Mouse (Mus musculus) forebrain, embryonic 10.5 days (tissue): ENCODE results near the gene Pappa2. TPM values are rescaled to one million over a fixed set of nuclear protein-coding genes. Genes with fewer than 3 reads are reported as not detected.

Source experiments
- DNase-seq: peaks from one replicate; pipeline ENCODE4 v3.0.0-alpha.2; 2017; ENCODE audit warnings: low spot score; ENCODE audit errors: extremely low spot score
- H3K27ac ChIP-seq: fragments of 300-500 bp; sonication (generic); 2 replicates; pipeline ENCODE4 v1.5.1; 2016; ENCODE audit warnings: mild to moderate bottlenecking
- H3K27me3 ChIP-seq: fragments of 300-500 bp; sonication (generic); 2 replicates; pipeline ENCODE4 v1.6.1; 2016; ENCODE audit warnings: mild to moderate bottlenecking; ENCODE audit not compliant: poor library complexity, severe bottlenecking
- H3K36me3 ChIP-seq: fragments of 300-500 bp; sonication (generic); replicated peaks from 2 replicates; pipeline ENCODE4 v1.6.1; 2016; ENCODE audit warnings: mild to moderate bottlenecking, moderate library complexity
- H3K4me1 ChIP-seq: fragments of 300-500 bp; sonication (generic); 2 replicates; pipeline ENCODE4 v1.6.1; 2016
- H3K4me3 ChIP-seq: fragments of 300-500 bp; sonication (generic); 2 replicates; pipeline ENCODE4 v1.5.1; 2016; ENCODE audit warnings: mild to moderate bottlenecking, moderate library complexity
- H3K9me3 ChIP-seq: fragments of 300-500 bp; sonication (generic); 2 replicates; pipeline ENCODE4 v1.6.1; 2016; ENCODE audit warnings: mild to moderate bottlenecking, moderate library complexity
- WGBS: fragments of 180-500 bp; shearing (Covaris S2); methylation state at CpG from one replicate; pipeline ENCODE4 v1.1.7; 2016; 5-methylcytosine and 5-hydroxymethylcytosine counted together
- polyA plus RNA-seq: library from polyadenylated mRNA; unstranded; fragments of >200 nt; fragmentation: Nextera tagmentation; extraction: Ambion mirVana; gene quantifications from 2 replicates; pipeline ENCODE4 v1.2.1, GENCODE M21; 2016

Pappa2 gene
- polyA plus RNA-seq, 1 experiment from 2014 or later: 0.12 TPM

DNA sequence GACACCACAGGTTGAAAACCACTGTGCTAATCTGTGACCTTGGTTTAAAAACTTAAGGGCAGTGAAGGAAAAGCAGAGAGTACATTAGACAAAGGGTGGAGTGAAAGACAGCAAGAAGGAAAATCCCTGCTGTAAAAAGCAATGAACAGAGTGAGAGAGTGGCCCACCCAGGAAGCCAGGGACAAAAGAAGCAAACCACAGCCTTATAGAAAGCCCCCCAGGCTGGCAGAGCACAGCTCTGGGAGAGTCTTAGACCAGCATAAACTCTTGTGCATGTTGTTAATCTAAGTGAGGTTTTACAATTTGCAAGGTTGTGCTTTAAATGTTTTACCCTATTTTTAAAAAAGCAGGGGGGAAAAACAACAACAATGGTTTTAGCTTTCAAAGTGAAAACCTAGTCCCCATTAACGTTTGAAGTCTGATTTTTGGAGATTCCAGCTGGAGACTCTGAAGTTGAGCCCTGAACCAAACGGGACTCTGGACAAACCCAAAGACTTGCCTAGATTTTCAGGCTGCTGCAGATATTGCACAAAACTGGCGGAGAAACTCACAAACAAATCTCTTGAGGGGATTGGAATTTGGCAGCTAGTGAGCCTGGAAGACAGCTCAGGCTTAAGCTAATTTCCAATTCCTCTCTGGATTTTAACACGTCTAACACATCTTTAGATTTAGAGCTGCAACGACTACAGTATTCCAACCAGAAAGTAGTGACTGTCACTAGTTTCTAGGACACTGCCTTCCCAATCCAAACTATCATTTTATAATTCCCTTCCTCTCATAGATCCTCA is 241.0 kb downstream of the Pappa2 start:
- no peaks in the 10 kb centered on the region for H3K27me3 ChIP-seq
- WGBS: 46% methylated on average over 5 of the region's 5 CpGs
- no peak overlapping the region for H3K4me3 ChIP-seq
- no peaks in the 10 kb centered on the region for H3K9me3 ChIP-seq
- DNase-seq: no peak
- H3K36me3 ChIP-seq: no peaks in the 10 kb centered on the region
- H3K27ac ChIP-seq: no peak overlapping the region
- H3K4me1 ChIP-seq: peaks cover 13% of the 10 kb centered on the region

DNA sequence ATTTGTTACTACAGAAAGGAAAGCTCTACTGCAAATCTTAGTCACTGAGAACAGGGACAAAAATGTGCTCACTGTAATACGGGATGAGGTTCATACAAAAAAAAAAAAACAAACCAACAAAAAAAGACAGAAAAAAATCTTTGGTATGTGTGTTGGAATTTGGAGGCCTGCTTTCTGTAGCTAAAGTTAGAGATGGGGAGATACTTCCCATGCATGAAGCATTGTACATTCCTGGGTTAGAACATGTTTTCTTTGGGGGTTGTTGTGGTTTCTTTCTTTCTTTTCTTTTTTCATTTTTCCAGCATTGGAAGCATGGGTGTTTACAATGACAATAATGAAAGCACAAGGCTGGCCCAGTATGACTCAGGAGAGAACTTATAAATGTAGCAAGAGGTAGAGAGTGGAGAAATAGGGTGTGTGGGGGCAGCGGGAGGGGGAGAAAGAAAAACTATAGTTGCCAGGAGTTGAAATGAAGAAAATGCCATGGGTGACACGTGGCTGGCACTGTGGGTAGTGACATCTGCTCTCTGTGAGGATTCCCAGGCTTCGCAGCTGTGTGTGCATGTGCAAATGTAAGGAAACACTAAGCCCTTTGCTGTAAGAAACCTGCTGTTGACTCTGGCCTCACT is 247.3 kb downstream of the Pappa2 start:
- no peak overlapping the region for H3K27ac ChIP-seq
- no peak for DNase-seq
- no peaks in the 10 kb centered on the region for H3K27me3 ChIP-seq
- H3K36me3 ChIP-seq: no peaks in the 10 kb centered on the region
- H3K4me3 ChIP-seq: no peak overlapping the region
- H3K4me1 ChIP-seq: no peaks in the 10 kb centered on the region
- 76% methylated on average over 4 of the region's 4 CpGs for WGBS
- H3K9me3 ChIP-seq: no peaks in the 10 kb centered on the region

DNA sequence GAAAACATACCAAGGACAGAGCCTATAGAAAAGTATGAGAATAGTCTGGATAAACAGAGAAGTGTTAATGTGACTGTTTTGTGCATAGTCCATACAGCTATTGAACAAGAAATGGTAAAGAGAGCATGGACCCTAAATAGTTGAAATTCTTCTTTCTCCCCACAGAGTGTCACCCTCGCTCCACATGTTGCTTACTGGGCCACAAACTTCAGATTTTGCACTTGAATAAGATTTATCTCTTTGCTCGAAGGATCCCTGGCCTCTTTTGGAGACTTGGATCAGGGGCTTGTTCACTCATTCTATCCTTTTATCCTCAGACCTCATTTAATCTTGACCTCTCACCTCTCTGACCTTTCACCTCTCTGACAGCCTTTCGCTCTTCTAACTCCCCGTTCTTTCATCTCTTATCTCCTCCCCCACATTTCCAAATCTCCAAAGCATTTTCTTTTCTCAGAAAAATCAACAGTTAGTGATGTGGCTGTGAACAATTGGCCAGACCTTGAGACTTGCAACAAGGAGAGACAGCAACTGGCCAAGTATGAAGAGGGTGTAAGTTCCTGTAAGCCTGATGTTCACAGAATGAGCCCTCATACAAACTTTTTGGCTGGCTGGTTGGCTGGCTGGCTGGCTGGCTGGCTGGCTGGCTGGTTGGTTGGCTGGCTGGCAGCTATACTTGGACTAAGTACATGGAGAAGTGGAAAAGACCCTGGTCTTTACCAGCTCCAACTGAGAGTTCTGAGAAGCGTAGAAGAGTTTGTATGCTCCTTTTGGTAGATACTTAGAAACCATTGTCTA is 266.8 kb downstream of the Pappa2 start:
- no peak for DNase-seq
- H3K27ac ChIP-seq: no peak overlapping the region
- no peaks in the 10 kb centered on the region for H3K9me3 ChIP-seq
- no peaks in the 10 kb centered on the region for H3K27me3 ChIP-seq
- H3K36me3 ChIP-seq: no peaks in the 10 kb centered on the region
- H3K4me3 ChIP-seq: no peak overlapping the region
- WGBS: 40% methylated on average over 5 of the region's 5 CpGs
- H3K4me1 ChIP-seq: peaks cover 6% of the 10 kb centered on the region

DNA sequence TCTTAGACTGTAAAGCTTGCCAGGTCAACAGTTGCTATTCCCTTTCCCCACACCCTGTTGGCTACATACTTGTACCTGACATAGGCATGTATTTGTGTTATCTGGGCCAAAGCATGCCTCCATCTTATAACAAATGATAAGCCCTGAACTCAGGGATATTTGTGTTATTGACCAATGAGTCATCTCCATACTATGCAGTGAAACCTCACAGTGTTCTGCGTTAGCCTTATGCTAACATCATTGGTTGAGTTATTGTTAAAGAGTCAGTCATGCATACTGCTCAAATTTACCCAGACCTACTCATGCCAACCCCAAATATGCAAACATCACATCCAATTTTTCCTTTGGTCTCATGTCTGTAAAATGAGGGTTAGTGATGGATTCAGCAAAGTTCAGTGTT is 279.0 kb downstream of the Pappa2 start:
- WGBS: 89% methylated on average over 1 of the region's 1 CpGs
- H3K27ac ChIP-seq: no peak overlapping the region
- DNase-seq: no peak

DNA sequence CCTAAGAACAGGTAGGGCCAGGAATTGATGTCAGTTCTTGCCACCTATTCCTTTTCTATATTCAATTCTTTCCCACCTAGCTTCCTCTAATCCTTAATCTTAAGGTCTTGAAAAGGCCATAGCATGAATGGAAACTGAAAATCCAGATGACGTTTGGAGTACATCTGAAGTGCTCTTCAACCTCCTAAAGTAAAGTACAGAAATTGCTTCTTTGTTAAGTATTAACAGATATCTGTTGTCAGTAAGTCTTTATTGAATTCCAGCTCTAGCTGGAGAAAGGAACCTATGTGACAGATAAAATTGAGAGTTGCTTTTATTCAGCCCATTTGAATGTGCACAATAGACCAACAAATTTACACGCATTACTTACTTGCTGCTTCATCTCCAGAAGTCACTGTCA is 280.1 kb downstream of the Pappa2 start:
- Histone ChIP-seq H3K4me3 (no peak overlapping the region), H3K4me1 (no peaks in the 10 kb centered on the region), H3K36me3 (no peaks in the 10 kb centered on the region), H3K27ac (no peak overlapping the region), H3K27me3 (no peaks in the 10 kb centered on the region), H3K9me3 (no peaks in the 10 kb centered on the region)
- WGBS: 84% methylated on average over 2 of the region's 2 CpGs
- no peak for DNase-seq

More for the DNA sequence above, 279.0 kb downstream of the Pappa2 start:
- Histone ChIP-seq H3K4me1 (no peaks in the 10 kb centered on the region), H3K36me3 (no peaks in the 10 kb centered on the region), H3K9me3 (no peaks in the 10 kb centered on the region), H3K27me3 (no peaks in the 10 kb centered on the region), H3K4me3 (no peak overlapping the region)

DNA sequence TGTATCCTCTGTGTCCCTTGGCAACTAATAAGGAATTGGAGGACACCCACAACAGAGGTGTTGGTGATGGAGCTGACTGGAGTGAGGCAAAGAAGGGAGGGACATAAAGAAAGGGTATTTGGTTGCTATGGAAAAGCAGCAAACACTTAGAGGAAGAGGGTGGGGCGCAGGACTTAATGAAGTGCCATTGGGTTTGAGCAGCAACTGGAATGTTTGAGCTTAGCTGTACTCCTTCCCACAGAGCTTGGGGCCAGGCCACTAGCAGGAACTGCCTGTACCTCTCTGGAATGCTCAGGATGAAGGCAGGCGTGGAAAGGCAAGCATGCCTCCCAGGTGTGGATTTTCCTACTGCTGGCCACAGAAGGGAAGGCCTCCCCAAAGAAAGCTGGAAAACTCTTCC is 281.0 kb downstream of the Pappa2 start:
- no peak overlapping the region for H3K4me3 ChIP-seq
- H3K27ac ChIP-seq: no peak overlapping the region
- no peaks in the 10 kb centered on the region for H3K36me3 ChIP-seq
- WGBS: 89% methylated on average over 2 of the region's 2 CpGs
- DNase-seq: no peak
- no peaks in the 10 kb centered on the region for H3K27me3 ChIP-seq
- H3K4me1 ChIP-seq: no peaks in the 10 kb centered on the region
- no peaks in the 10 kb centered on the region for H3K9me3 ChIP-seq

DNA sequence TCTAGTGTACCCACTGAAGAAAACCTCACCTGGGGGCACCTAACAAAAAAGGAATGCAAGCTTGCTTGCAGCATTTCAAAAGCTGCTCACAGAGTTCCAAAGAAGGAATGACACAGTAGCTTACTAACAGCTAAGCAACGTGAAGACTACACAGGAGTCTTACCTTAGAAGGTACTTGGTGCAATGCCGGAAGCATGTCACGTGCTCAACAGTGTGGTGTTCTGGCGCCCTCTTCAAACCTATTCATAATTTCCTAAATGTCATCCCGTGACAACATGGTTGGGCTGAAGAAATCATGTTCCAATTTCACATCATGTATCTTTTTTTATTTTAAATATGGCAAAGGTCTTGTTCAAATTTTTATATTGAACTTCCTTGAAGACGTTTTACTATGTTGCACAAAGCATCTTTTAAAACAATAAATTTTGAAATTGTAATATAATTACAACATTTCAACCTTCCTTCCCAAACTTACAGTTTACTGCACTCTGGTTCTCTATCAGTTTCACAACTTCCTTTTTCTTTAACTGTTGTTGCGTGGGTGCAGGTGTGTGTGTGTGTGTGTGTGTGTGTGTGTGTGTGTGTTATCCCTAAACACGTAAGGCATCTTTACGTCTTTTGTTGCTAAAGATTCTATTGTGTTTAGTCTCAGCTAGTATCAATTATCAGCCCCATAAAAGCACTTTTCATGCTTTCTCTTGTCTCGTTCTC is 282.3 kb downstream of the Pappa2 start:
- no peaks in the 10 kb centered on the region for H3K27me3 ChIP-seq
- H3K27ac ChIP-seq: no peak overlapping the region
- no peak for DNase-seq
- 90% methylated on average over 10 of the region's 10 CpGs for WGBS
- H3K4me3 ChIP-seq: no peak overlapping the region
- no peaks in the 10 kb centered on the region for H3K9me3 ChIP-seq
- H3K36me3 ChIP-seq: no peaks in the 10 kb centered on the region
- no peaks in the 10 kb centered on the region for H3K4me1 ChIP-seq

DNA sequence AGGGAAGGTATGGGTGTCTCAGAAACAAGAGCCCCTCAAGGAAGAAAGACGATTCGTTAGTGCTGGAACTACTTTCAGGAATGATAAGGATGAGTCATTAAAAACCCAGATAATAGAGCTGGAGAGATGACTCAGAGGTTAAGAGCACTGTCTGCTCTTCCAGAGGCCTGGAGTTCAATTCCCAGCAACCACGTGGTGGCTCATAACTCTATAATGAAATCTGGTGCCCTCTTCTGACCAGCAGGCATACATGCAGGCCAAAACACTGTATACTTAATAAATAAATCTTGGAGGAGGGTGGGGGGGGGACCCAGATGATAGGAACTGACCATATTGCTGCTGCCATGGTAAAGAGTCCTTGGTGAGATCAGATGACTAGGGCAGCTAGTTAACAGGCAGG is 282.9 kb downstream of the Pappa2 start:
- DNase-seq: no peak
- Histone ChIP-seq H3K27ac (no peak overlapping the region), H3K4me3 (no peak overlapping the region), H3K9me3 (no peaks in the 10 kb centered on the region), H3K36me3 (no peaks in the 10 kb centered on the region), H3K27me3 (no peaks in the 10 kb centered on the region), H3K4me1 (no peaks in the 10 kb centered on the region)
- WGBS: 70% methylated on average over 3 of the region's 3 CpGs

DNA sequence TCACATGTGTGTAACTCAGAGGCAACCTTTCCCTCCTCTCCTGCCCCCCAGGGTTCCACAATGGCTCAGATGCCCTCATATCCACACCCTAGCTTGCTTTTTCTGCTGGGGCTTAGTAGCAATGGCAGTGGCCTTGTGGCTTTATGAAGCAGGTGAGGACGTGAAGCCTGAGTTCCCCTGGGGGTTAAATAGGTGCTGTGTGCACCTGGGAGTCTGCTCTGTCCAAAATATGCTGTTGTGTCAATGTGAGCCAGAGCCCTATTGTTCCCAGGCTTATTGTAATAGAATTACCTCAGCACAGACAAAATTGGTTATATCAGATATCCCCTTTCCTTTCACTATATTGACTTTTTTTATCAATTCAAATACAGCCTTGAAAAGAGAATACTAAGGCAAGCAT is 292.6 kb downstream of the Pappa2 start:
- H3K36me3 ChIP-seq: peaks cover 17% of the 10 kb centered on the region; the same call in 1 of the 2 replicates
- no peaks in the 10 kb centered on the region for H3K27me3 ChIP-seq
- peaks cover 11% of the 10 kb centered on the region for H3K4me1 ChIP-seq
- no peak overlapping the region for H3K4me3 ChIP-seq
- no peak overlapping the region for H3K27ac ChIP-seq
- DNase-seq: no peak
- 81% methylated on average over 1 of the region's 1 CpGs for WGBS
- H3K9me3 ChIP-seq: no peaks in the 10 kb centered on the region

DNA sequence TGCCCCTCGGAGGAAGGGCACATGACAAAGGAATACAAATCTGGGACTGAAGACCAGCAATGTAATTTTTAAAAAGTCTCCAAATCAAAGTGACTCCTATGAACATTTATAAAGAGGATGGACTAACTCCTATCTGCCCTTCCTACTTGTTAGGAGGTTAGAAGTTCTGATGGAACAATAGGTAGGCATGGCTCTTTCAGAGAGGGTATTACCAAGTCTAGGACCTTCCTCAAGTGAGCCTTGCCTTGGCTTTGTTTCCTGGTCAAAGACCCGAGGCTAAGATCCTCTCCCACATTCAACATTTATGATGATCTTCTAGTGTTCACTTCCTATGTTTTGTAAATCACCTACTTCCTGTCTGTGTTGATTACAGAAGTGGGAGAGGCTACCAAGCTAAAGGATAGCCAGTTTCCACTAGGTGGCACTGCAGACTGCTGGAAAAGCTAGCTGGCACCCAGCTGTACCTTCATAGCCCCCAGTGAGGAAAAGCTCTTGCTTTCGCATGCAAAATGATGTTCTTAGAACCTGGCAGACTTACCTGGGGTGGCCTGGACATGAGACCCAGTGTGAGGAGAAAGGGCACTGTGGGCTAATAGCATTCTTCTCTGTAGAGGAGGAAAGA is 310.2 kb downstream of the Pappa2 start:
- Histone ChIP-seq H3K4me1 (no peaks in the 10 kb centered on the region), H3K27me3 (no peaks in the 10 kb centered on the region), H3K4me3 (no peak overlapping the region), H3K27ac (no peak overlapping the region), H3K36me3 (no peaks in the 10 kb centered on the region; the same call in 1 of the 2 replicates), H3K9me3 (no peaks in the 10 kb centered on the region)
- WGBS: 57% methylated on average over 3 of the region's 3 CpGs
- peak; percentile 41 for DNase-seq

DNA sequence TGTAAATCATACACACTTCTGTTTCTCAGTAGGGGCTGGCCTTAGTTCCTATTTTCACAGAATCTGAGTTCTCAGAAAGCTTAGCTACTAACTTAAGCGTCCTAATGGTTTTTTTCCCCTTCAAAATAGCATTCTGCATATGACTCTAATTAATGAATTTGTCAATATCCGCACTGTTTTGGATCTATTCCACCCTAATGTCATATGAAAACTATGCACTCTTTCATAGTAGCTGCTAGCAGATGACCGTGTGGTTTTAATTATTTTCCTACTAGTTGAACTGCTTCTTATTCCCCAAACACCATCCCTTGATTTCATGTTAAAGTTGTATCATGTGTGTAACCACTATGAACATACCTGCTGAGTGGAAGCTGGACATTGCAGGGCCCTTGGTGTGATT is 314.3 kb downstream of the Pappa2 start:
- no peaks in the 10 kb centered on the region for H3K4me1 ChIP-seq
- H3K36me3 ChIP-seq: peaks cover 9% of the 10 kb centered on the region; the same call in 1 of the 2 replicates
- no peaks in the 10 kb centered on the region for H3K9me3 ChIP-seq
- H3K4me3 ChIP-seq: no peak overlapping the region
- no peaks in the 10 kb centered on the region for H3K27me3 ChIP-seq
- no peak for DNase-seq
- WGBS: 73% methylated on average over 3 of the region's 3 CpGs
- no peak overlapping the region for H3K27ac ChIP-seq
